8 mouse cellular contexts compared by ENCODE assay signal in the genomic region with DNA sequence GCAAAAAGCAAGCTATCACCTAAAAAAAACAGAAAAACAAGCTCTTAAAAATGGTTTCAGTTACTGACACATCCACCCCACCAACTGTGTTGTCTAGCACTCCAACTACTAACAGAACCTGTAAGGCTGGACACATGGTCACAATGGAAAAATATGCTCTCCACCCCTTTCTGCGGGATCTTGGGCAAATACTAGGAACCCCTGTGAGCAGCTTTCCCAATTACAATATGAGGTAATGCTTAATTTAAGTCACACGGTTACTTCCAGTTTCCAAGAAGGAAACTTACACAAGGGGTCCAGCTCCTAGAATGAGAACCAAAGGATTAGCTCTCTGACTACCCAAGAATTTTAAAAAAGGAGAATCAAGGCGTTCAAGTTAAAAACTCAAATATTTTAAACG. TPM values are rescaled to one million over a fixed set of nuclear protein-coding genes. Genes with fewer than 3 reads are reported as not detected.
DNase-seq lines count a peak whose midpoint lies in the region; ATAC-seq lines count a peak whose summit lies in the region.

No protein-coding gene starts in this region.

- WGBS in forebrain, embryonic 12.5 days: 43% methylated on average over 4 of the region's 4 CpGs
- WGBS in liver, embryonic 13.5 days (ENCODE audit: insufficient replicate concordance): 31% methylated on average over 4 of the region's 4 CpGs
- WGBS in stomach, embryonic 14.5 days: 30% methylated on average over 4 of the region's 4 CpGs

- peak overlapping the region; percentile 100 for H3K4me3 ChIP-seq in megakaryocyte, embryonic 14.5 days (replicated peaks)
- H3K4me3 ChIP-seq in forebrain, embryonic 12.5 days (replicated peaks): peak overlapping the region; percentile 90
- H3K4me3 ChIP-seq in liver, embryonic 13.5 days (replicated peaks): peak overlapping the region; percentile 92
- H3K4me3 ChIP-seq in stomach, embryonic 14.5 days (ENCODE audit: low read depth, low read length): peak overlapping the region; percentile 79

- no peaks in the 10 kb centered on the region for H3K27me3 ChIP-seq in megakaryocyte, embryonic 14.5 days (replicated peaks)
- 0 out of 2 replicates have a peak, but pooled peaks cover 2% of the 10 kb centered on the region for H3K27me3 ChIP-seq in forebrain, embryonic 12.5 days
- no peaks in the 10 kb centered on the region for H3K27me3 ChIP-seq in liver, embryonic 13.5 days
- H3K27me3 ChIP-seq in stomach, embryonic 14.5 days (ENCODE audit: control insufficient read depth, insufficient read depth, low read length): no peaks in the 10 kb centered on the region

- H3K4me2 ChIP-seq in forebrain, embryonic 12.5 days: peak overlapping the region; percentile 75
- peak overlapping the region; percentile 81 for H3K4me2 ChIP-seq in liver, embryonic 13.5 days
- H3K4me2 ChIP-seq in stomach, embryonic 14.5 days (replicated peaks; ENCODE audit: low read depth, low read length): peak overlapping the region; percentile 68

- peaks cover 40% of the 10 kb centered on the region for H3K36me3 ChIP-seq in megakaryocyte, embryonic 14.5 days (replicated peaks; ENCODE audit: low read length)
- H3K36me3 ChIP-seq in forebrain, embryonic 12.5 days (replicated peaks): peaks cover 32% of the 10 kb centered on the region
- peaks cover 36% of the 10 kb centered on the region for H3K36me3 ChIP-seq in liver, embryonic 13.5 days
- peaks cover 23% of the 10 kb centered on the region for H3K36me3 ChIP-seq in stomach, embryonic 14.5 days (ENCODE audit: control insufficient read depth, insufficient read depth, low read length)

- intact Hi-C loops in left cerebral cortex, postnatal 10 days (cut with DNase I): loop anchor here (1.0 to 10.0 kb wide), 2 partner anchors 35 to 159 kb away; no protein-coding TSS in a partner anchor

- no peaks in the 10 kb centered on the region for H3K9me3 ChIP-seq in megakaryocyte, embryonic 14.5 days
- H3K9me3 ChIP-seq in forebrain, embryonic 12.5 days: no peaks in the 10 kb centered on the region
- no peaks in the 10 kb centered on the region for H3K9me3 ChIP-seq in liver, embryonic 13.5 days (replicated peaks)
- no peaks in the 10 kb centered on the region for H3K9me3 ChIP-seq in stomach, embryonic 14.5 days (ENCODE audit: control insufficient read depth, low read depth, low read length)

- H3K9ac ChIP-seq in forebrain, embryonic 12.5 days: peak overlapping the region; percentile 95; the same call in 1 of the 2 replicates
- peak overlapping the region; percentile 97 for H3K9ac ChIP-seq in liver, embryonic 13.5 days
- H3K9ac ChIP-seq in stomach, embryonic 14.5 days (replicated peaks; ENCODE audit: low read depth, low read length): peak overlapping the region; percentile 92; the same call in 1 of the 2 replicates

- no peak overlapping the region for H3K27ac ChIP-seq in forebrain, embryonic 12.5 days
- H3K27ac ChIP-seq in liver, embryonic 13.5 days: peak overlapping the region; percentile 90; the same call in 1 of the 2 replicates
- H3K27ac ChIP-seq in stomach, embryonic 14.5 days (ENCODE audit: low read length): no peak overlapping the region

- no peak for DNase-seq in liver, embryonic 13.5 days
- DNase-seq in left cerebral cortex, postnatal 10 days (ENCODE audit: extremely low spot score in 1 of 2, low spot score in 2 of 2): no peak
- no peak for DNase-seq in right cerebral cortex, adult 2 months (ENCODE audit: low spot score in 2 of 2)
- DNase-seq in frontal cortex, postnatal 25 days (ENCODE audit: low spot score in 2 of 2): no peak

- peaks cover 58% of the 10 kb centered on the region for H3K4me1 ChIP-seq in megakaryocyte, embryonic 14.5 days
- H3K4me1 ChIP-seq in forebrain, embryonic 12.5 days: peaks cover 13% of the 10 kb centered on the region
- H3K4me1 ChIP-seq in liver, embryonic 13.5 days (replicated peaks): peaks cover 48% of the 10 kb centered on the region
- peaks cover 13% of the 10 kb centered on the region for H3K4me1 ChIP-seq in stomach, embryonic 14.5 days (ENCODE audit: control insufficient read depth, insufficient read depth, low read length)

- no peak for ATAC-seq in megakaryocyte, adult 5-6 weeks (ENCODE audit: poor library complexity, severe bottlenecking)
- no peak for ATAC-seq in forebrain, embryonic 12.5 days (ENCODE audit: low FRiP score)
- ATAC-seq in liver, embryonic 13.5 days (ENCODE audit: low read depth): no peak
- ATAC-seq in stomach, embryonic 14.5 days (ENCODE audit: insufficient number of reproducible peaks, insufficient read depth, low FRiP score, low read depth): no peak

RNA-seq across cellular contexts. Expression of gene Sav1, which starts 1.3 kb away (rescaled TPM):
- 8.6 and 9.6 TPM in 2 replicates for polyA plus RNA-seq in megakaryocyte, embryonic 14.5 days (2012; ENCODE audit: insufficient read depth, low replicate concordance)
- 77.4 and 83.0 TPM in 2 replicates for total RNA-seq in megakaryocyte, adult 5-6 weeks (2015)
- total RNA-seq in megakaryocyte, adult 5-6 weeks (2017): 39.0 and 43.9 TPM in 2 replicates
- polyA plus RNA-seq in forebrain, embryonic 12.5 days (2016; fragmentation: Nextera tagmentation; extraction: Ambion mirVana): 6.3 and 8.0 TPM in 2 replicates
- polyA plus RNA-seq in liver, embryonic 13.5 days (2015; fragmentation: Nextera tagmentation; extraction: Ambion mirVana): 4.1 and 4.5 TPM in 2 replicates
- polyA plus RNA-seq in stomach, embryonic 14.5 days (2014; fragmentation: Nextera tagmentation; extraction: Ambion mirVana): 3.2 and 4.4 TPM in 2 replicates
- total RNA-seq in left cerebral cortex, postnatal 10 days (2021): 10 to 100 TPM; 19.4 to 19.8 TPM
